Mouse (Mus musculus) v-Abl transformed pro-B cells (cell line): ENCODE data around the gene Khnyn.

Experiments used
- in situ Hi-C, 2 experiments: fragments of 400-800 bp; cut with MboI; formaldehyde crosslinking; loops; one replicate each; pipeline ENCODE4 v1.15.1; 2025; ENCODE audit not compliant: unreplicated experiment in 2 of 2

The Khnyn gene

GRCm38 (mm10) chr14:55869538-55869937 lies 15.2 kb upstream of the Khnyn start:
- in situ Hi-C loops = loop anchor here (10.0 to 25.0 kb wide), 2 partner anchors 85 to 443 kb away; partner anchors contain the start of genes Adcy4 (in 1 of the 2) and Ripk3 (in 1 of the 2)

- in situ Hi-C loops = loop anchor here (5.0 to 25.0 kb wide), 2 partner anchors 50 to 440 kb away; no protein-coding TSS in a partner anchor
Measured at GRCm38 (mm10) chr14:55872039-55872438, 12.7 kb upstream of the Khnyn start.

GRCm38 (mm10) chr14:55872551-55872950 lies 12.2 kb upstream of the Khnyn start:
- in situ Hi-C loops = loop anchor here (5.0 to 25.0 kb wide), 2 partner anchors 50 to 440 kb away; no protein-coding TSS in a partner anchor

- in situ Hi-C loops = loop anchor here (5.0 to 25.0 kb wide), 2 partner anchors 49 to 439 kb away; no protein-coding TSS in a partner anchor
Measured at GRCm38 (mm10) chr14:55873242-55873713, 11.5 kb upstream of the Khnyn start.

GRCm38 (mm10) chr14:55873714-55874683 lies 10.7 kb upstream of the Khnyn start:
- in situ Hi-C loops = loop anchor here (5.0 to 25.0 kb wide), 2 partner anchors 48 to 438 kb away; no protein-coding TSS in a partner anchor

GRCm38 (mm10) chr14:55877469-55878315 lies 7.1 kb upstream of the Khnyn start:
- in situ Hi-C loops = loop anchor here in 1 of 2 experiments (5.0 to 25.0 kb wide), 3 partner anchors 45 to 910 kb away; partner anchors contain the start of genes Gmpr2, Mdp1, Nedd8 and Pspc1

GRCm38 (mm10) chr14:55878316-55878940 lies 6.3 kb upstream of the Khnyn start:
- in situ Hi-C loops = loop anchor here in 1 of 2 experiments (5.0 to 25.0 kb wide), 3 partner anchors 44 to 909 kb away; partner anchors contain the start of genes Gmpr2, Mdp1, Nedd8 and Pspc1

- in situ Hi-C loops = loop anchor here in 1 of 2 experiments (5.0 to 25.0 kb wide), 3 partner anchors 43 to 908 kb away; partner anchors contain the start of genes Gmpr2, Mdp1, Nedd8 and Pspc1
Measured at GRCm38 (mm10) chr14:55879623-55880022, 5.1 kb upstream of the Khnyn start.

GRCm38 (mm10) chr14:55880982-55881381 lies 3.8 kb upstream of the Khnyn start:
- in situ Hi-C loops = loop anchor here in 1 of 2 experiments (25.0 kb wide), 2 partner anchors 219 to 906 kb away; partner anchors contain the start of genes Gmpr2, Mdp1, Nedd8 and Pspc1

GRCm38 (mm10) chr14:55882171-55882641 lies 2.5 kb upstream of the Khnyn start:
- in situ Hi-C loops = loop anchor here in 1 of 2 experiments (25.0 kb wide), 2 partner anchors 220 to 905 kb away; partner anchors contain the start of genes Gmpr2, Mdp1, Nedd8 and Pspc1

GRCm38 (mm10) chr14:55883149-55883661 lies 1.5 kb upstream of the Khnyn start:
- in situ Hi-C loops = loop anchor here in 1 of 2 experiments (25.0 kb wide), 2 partner anchors 221 to 904 kb away; partner anchors contain the start of genes Gmpr2, Mdp1, Nedd8 and Pspc1

GRCm38 (mm10) chr14:55883663-55884062 lies 1.1 kb upstream of the Khnyn start:
- in situ Hi-C loops = loop anchor here in 1 of 2 experiments (25.0 kb wide), 2 partner anchors 221 to 904 kb away; partner anchors contain the start of genes Gmpr2, Mdp1, Nedd8 and Pspc1

- in situ Hi-C loops = loop anchor here in 1 of 2 experiments (25.0 kb wide), 2 partner anchors 222 to 903 kb away; partner anchors contain the start of genes Gmpr2, Mdp1, Nedd8 and Pspc1
Measured at GRCm38 (mm10) chr14:55884166-55884565, 581 bp upstream of the Khnyn start, which contains the start of gene Cbln3. Cbln3 (minus strand) TSS chr14:55884392.

GRCm38 (mm10) chr14:55885114-55885790 lies 505 bp downstream of the Khnyn start:
- in situ Hi-C loops = loop anchor here in 1 of 2 experiments (25.0 kb wide), 2 partner anchors 223 to 902 kb away; partner anchors contain the start of genes Gmpr2, Mdp1, Nedd8 and Pspc1

- in situ Hi-C loops = loop anchor here in 1 of 2 experiments (25.0 kb wide), 2 partner anchors 224 to 901 kb away; partner anchors contain the start of genes Gmpr2, Mdp1, Nedd8 and Pspc1
Measured at GRCm38 (mm10) chr14:55885791-55886271, 1.1 kb downstream of the Khnyn start.

- in situ Hi-C loops = loop anchor here in 1 of 2 experiments (25.0 kb wide), 2 partner anchors 224 to 901 kb away; partner anchors contain the start of genes Gmpr2, Mdp1, Nedd8 and Pspc1
Measured at GRCm38 (mm10) chr14:55886571-55887382, 2.0 kb downstream of the Khnyn start.
